Mouse (Mus musculus): ENCODE measurements around the gene Ptprg. TPM values are rescaled to one million over a fixed set of nuclear protein-coding genes. Genes with fewer than 3 reads are reported as not detected.

Ptprg gene
- polyA plus RNA-seq, 1 experiment from 2014 or later: 15.2 TPM

- 71% methylated on average over 4 of the region's 4 CpGs for WGBS (ENCODE audit: insufficient replicate concordance)
- H3K27me3 ChIP-seq (ENCODE audit: control insufficient read depth, insufficient read depth, low read length): no peaks in the 10 kb centered on the region
- H3K4me1 ChIP-seq (ENCODE audit: control insufficient read depth, insufficient read depth, low read length): no peaks in the 10 kb centered on the region
- no peak overlapping the region for H3K4me3 ChIP-seq (ENCODE audit: low read depth, low read length)
- H3K36me3 ChIP-seq (ENCODE audit: control insufficient read depth, insufficient read depth, low read length): no peaks in the 10 kb centered on the region
- no peak for ATAC-seq (replicated peaks; ENCODE audit: insufficient number of reproducible peaks, low FRiP score, low TSS enrichment)
- H3K9ac ChIP-seq (ENCODE audit: low read depth, low read length): no peak overlapping the region
- no peaks in the 10 kb centered on the region for H3K9me3 ChIP-seq (replicated peaks; ENCODE audit: control insufficient read depth, low read length)
- no peak overlapping the region for H3K27ac ChIP-seq (ENCODE audit: low read depth, low read length)
- H3K4me2 ChIP-seq: no peak overlapping the region
Measured at GRCm38 (mm10) chr14:12188352-12188751, 635.0 kb downstream of the Ptprg start.

- H3K4me3 ChIP-seq (ENCODE audit: low read depth, low read length): no peak overlapping the region
- no peaks in the 10 kb centered on the region for H3K36me3 ChIP-seq (ENCODE audit: control insufficient read depth, insufficient read depth, low read length)
- H3K9ac ChIP-seq (ENCODE audit: low read depth, low read length): no peak overlapping the region
- H3K4me2 ChIP-seq: no peak overlapping the region
- H3K9me3 ChIP-seq (replicated peaks; ENCODE audit: control insufficient read depth, low read length): no peaks in the 10 kb centered on the region
- WGBS (ENCODE audit: insufficient replicate concordance): 89% methylated on average over 3 of the region's 3 CpGs
- H3K4me1 ChIP-seq (ENCODE audit: control insufficient read depth, insufficient read depth, low read length): no peaks in the 10 kb centered on the region
- no peak for ATAC-seq (replicated peaks; ENCODE audit: insufficient number of reproducible peaks, low FRiP score, low TSS enrichment)
- no peak overlapping the region for H3K27ac ChIP-seq (ENCODE audit: low read depth, low read length)
- no peaks in the 10 kb centered on the region for H3K27me3 ChIP-seq (ENCODE audit: control insufficient read depth, insufficient read depth, low read length)
Measured at GRCm38 (mm10) chr14:12189266-12189665, 635.9 kb downstream of the Ptprg start.

GRCm38 (mm10) chr14:12189717-12190600, 636.6 kb downstream of the Ptprg start:
- no peak overlapping the region for H3K27ac ChIP-seq (ENCODE audit: low read depth, low read length)
- no peak for ATAC-seq (replicated peaks; ENCODE audit: insufficient number of reproducible peaks, low FRiP score, low TSS enrichment)
- H3K27me3 ChIP-seq (ENCODE audit: control insufficient read depth, insufficient read depth, low read length): no peaks in the 10 kb centered on the region
- H3K9me3 ChIP-seq (replicated peaks; ENCODE audit: control insufficient read depth, low read length): no peaks in the 10 kb centered on the region
- no peaks in the 10 kb centered on the region for H3K36me3 ChIP-seq (ENCODE audit: control insufficient read depth, insufficient read depth, low read length)
- H3K4me2 ChIP-seq: no peak overlapping the region
- no peak overlapping the region for H3K9ac ChIP-seq (ENCODE audit: low read depth, low read length)
- no peaks in the 10 kb centered on the region for H3K4me1 ChIP-seq (ENCODE audit: control insufficient read depth, insufficient read depth, low read length)
- H3K4me3 ChIP-seq (ENCODE audit: low read depth, low read length): no peak overlapping the region
- WGBS (ENCODE audit: insufficient replicate concordance): 70% methylated on average over 12 of the region's 12 CpGs

- no peaks in the 10 kb centered on the region for H3K27me3 ChIP-seq (ENCODE audit: control insufficient read depth, insufficient read depth, low read length)
- no peak overlapping the region for H3K9ac ChIP-seq (ENCODE audit: low read depth, low read length)
- ATAC-seq (replicated peaks; ENCODE audit: insufficient number of reproducible peaks, low FRiP score, low TSS enrichment): no peak
- no peak overlapping the region for H3K4me3 ChIP-seq (ENCODE audit: low read depth, low read length)
- H3K4me1 ChIP-seq (ENCODE audit: control insufficient read depth, insufficient read depth, low read length): no peaks in the 10 kb centered on the region
- WGBS (ENCODE audit: insufficient replicate concordance): 90% methylated on average over 6 of the region's 6 CpGs
- H3K4me2 ChIP-seq: no peak overlapping the region
- H3K9me3 ChIP-seq (replicated peaks; ENCODE audit: control insufficient read depth, low read length): no peaks in the 10 kb centered on the region
- no peak overlapping the region for H3K27ac ChIP-seq (ENCODE audit: low read depth, low read length)
- no peaks in the 10 kb centered on the region for H3K36me3 ChIP-seq (ENCODE audit: control insufficient read depth, insufficient read depth, low read length)
Measured at GRCm38 (mm10) chr14:12191076-12191475, 637.7 kb downstream of the Ptprg start.

GRCm38 (mm10) chr14:12198735-12199134, 645.4 kb downstream of the Ptprg start:
- Histone ChIP-seq H3K4me1 (ENCODE audit: control insufficient read depth, insufficient read depth, low read length) (no peaks in the 10 kb centered on the region), H3K4me3 (ENCODE audit: low read depth, low read length) (no peak overlapping the region), H3K4me2 (no peak overlapping the region), H3K27me3 (ENCODE audit: control insufficient read depth, insufficient read depth, low read length) (no peaks in the 10 kb centered on the region), H3K9me3 (replicated peaks; ENCODE audit: control insufficient read depth, low read length) (no peaks in the 10 kb centered on the region), H3K9ac (ENCODE audit: low read depth, low read length) (no peak overlapping the region), H3K36me3 (ENCODE audit: control insufficient read depth, insufficient read depth, low read length) (no peaks in the 10 kb centered on the region), H3K27ac (ENCODE audit: low read depth, low read length) (no peak overlapping the region)
- no peak for ATAC-seq (replicated peaks; ENCODE audit: insufficient number of reproducible peaks, low FRiP score, low TSS enrichment)
- 54% methylated on average over 7 of the region's 7 CpGs for WGBS (ENCODE audit: insufficient replicate concordance)

- H3K27me3 ChIP-seq (ENCODE audit: control insufficient read depth, insufficient read depth, low read length): no peaks in the 10 kb centered on the region
- no peak overlapping the region for H3K4me3 ChIP-seq (ENCODE audit: low read depth, low read length)
- no peak for ATAC-seq (replicated peaks; ENCODE audit: insufficient number of reproducible peaks, low FRiP score, low TSS enrichment)
- no peak overlapping the region for H3K4me2 ChIP-seq
- no peaks in the 10 kb centered on the region for H3K9me3 ChIP-seq (replicated peaks; ENCODE audit: control insufficient read depth, low read length)
- H3K4me1 ChIP-seq (ENCODE audit: control insufficient read depth, insufficient read depth, low read length): no peaks in the 10 kb centered on the region
- WGBS (ENCODE audit: insufficient replicate concordance): 69% methylated on average over 13 of the region's 13 CpGs
- H3K9ac ChIP-seq (ENCODE audit: low read depth, low read length): no peak overlapping the region
- no peak overlapping the region for H3K27ac ChIP-seq (ENCODE audit: low read depth, low read length)
- H3K36me3 ChIP-seq (ENCODE audit: control insufficient read depth, insufficient read depth, low read length): no peaks in the 10 kb centered on the region
Measured at GRCm38 (mm10) chr14:12199956-12200950, 646.9 kb downstream of the Ptprg start.

- no peak overlapping the region for H3K4me2 ChIP-seq
- no peak overlapping the region for H3K27ac ChIP-seq (ENCODE audit: low read depth, low read length)
- no peak overlapping the region for H3K4me3 ChIP-seq (ENCODE audit: low read depth, low read length)
- ATAC-seq (replicated peaks; ENCODE audit: insufficient number of reproducible peaks, low FRiP score, low TSS enrichment): no peak
- H3K36me3 ChIP-seq (ENCODE audit: control insufficient read depth, insufficient read depth, low read length): no peaks in the 10 kb centered on the region
- H3K9me3 ChIP-seq (replicated peaks; ENCODE audit: control insufficient read depth, low read length): no peaks in the 10 kb centered on the region
- no peak overlapping the region for H3K9ac ChIP-seq (ENCODE audit: low read depth, low read length)
- H3K4me1 ChIP-seq (ENCODE audit: control insufficient read depth, insufficient read depth, low read length): no peaks in the 10 kb centered on the region
- no peaks in the 10 kb centered on the region for H3K27me3 ChIP-seq (ENCODE audit: control insufficient read depth, insufficient read depth, low read length)
- 77% methylated on average over 10 of the region's 10 CpGs for WGBS (ENCODE audit: insufficient replicate concordance)
Measured at GRCm38 (mm10) chr14:12202214-12202613, 648.9 kb downstream of the Ptprg start.

GRCm38 (mm10) chr14:12203081-12203480, 649.7 kb downstream of the Ptprg start:
- Histone ChIP-seq H3K9me3 (replicated peaks; ENCODE audit: control insufficient read depth, low read length) (no peaks in the 10 kb centered on the region), H3K4me2 (no peak overlapping the region), H3K4me1 (ENCODE audit: control insufficient read depth, insufficient read depth, low read length) (no peaks in the 10 kb centered on the region), H3K9ac (ENCODE audit: low read depth, low read length) (no peak overlapping the region), H3K36me3 (ENCODE audit: control insufficient read depth, insufficient read depth, low read length) (no peaks in the 10 kb centered on the region), H3K4me3 (ENCODE audit: low read depth, low read length) (no peak overlapping the region), H3K27ac (ENCODE audit: low read depth, low read length) (no peak overlapping the region), H3K27me3 (ENCODE audit: control insufficient read depth, insufficient read depth, low read length) (no peaks in the 10 kb centered on the region)
- no peak for ATAC-seq (replicated peaks; ENCODE audit: insufficient number of reproducible peaks, low FRiP score, low TSS enrichment)
- 80% methylated on average over 7 of the region's 7 CpGs for WGBS (ENCODE audit: insufficient replicate concordance)
